Mouse (Mus musculus) ovary, postnatal 36 days (tissue): ENCODE measurements around the gene Lyve1.

ENCODE experiments used
- DNase-seq: peaks from one replicate; pipeline ENCODE4 v3.0.0; 2022; ENCODE audit warnings: low spot score, mixed read lengths

The Lyve1 gene

GRCm38 (mm10) chr7:110809585-110810557 lies 53.2 kb downstream of the Lyve1 start:
- no peak for DNase-seq

GRCm38 (mm10) chr7:110808962-110809361 lies 54.1 kb downstream of the Lyve1 start:
- DNase-seq, result no peak

- DNase-seq, result no peak
Measured at GRCm38 (mm10) chr7:110807460-110808030, 55.5 kb downstream of the Lyve1 start.

GRCm38 (mm10) chr7:110804266-110804665 lies 58.8 kb downstream of the Lyve1 start:
- no peak for DNase-seq

- no peak for DNase-seq
Measured at GRCm38 (mm10) chr7:110803131-110803530, 59.9 kb downstream of the Lyve1 start.

- DNase-seq, result peak; percentile 73
Measured at GRCm38 (mm10) chr7:110801028-110801427, 62.0 kb downstream of the Lyve1 start.
